Mouse (Mus musculus) embryonic fibroblast, embryonic 13.5 days (primary cell): ENCODE results near the gene Psen2.

Source experiments
- CTCF ChIP-seq: IDR thresholded peaks from 2 replicates; pipeline ENCODE4 v1.5.1; 2011; ENCODE audit warnings: mild to moderate bottlenecking, control low read depth, low read length, moderate library complexity, borderline replicate concordance; ENCODE audit not compliant: insufficient read depth
- POLR2A ChIP-seq: IDR thresholded peaks from 2 replicates; pipeline ENCODE4 v1.6.1; 2011; ENCODE audit warnings: low read depth, mild to moderate bottlenecking, control low read depth, low read length, moderate library complexity

DNA sequence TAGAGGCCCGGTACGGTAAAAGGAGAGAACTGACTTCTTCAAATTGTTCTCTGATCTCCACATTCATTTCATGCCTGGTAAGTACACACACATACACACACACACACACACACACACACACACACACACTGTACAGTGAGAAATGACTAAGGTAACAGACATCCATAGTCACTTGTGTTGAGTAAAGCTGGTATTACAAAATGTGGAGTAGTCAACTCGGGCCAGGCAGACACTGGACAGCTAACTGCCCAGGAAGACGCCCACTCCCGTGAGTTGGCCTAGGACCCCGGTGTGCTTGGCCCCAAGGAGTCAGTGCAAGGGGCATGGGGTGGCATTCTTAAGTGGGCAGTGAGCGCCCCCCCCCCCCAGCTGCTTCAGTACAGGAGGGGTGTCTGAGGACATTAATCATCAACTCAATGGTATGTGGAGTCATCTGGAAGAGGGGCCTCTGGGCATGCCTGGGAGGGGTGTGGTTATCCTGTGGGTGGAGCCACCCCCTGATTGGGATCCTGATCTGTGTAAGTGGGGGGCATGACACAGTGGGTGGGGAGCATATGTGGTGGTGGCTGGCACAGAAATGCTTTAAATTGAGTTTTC, 25.7 kb upstream of the Psen2 start:
- TF ChIP-seq POLR2A (no peak), CTCF (no peak)
